Mouse (Mus musculus) midbrain, embryonic 14.5 days (tissue): ENCODE measurements around the gene Lman2. TPM values are rescaled to one million over a fixed set of nuclear protein-coding genes. Genes with fewer than 3 reads are reported as not detected.
A peak's percentile ranks its signal among the peaks of the same experiment; 100 is the strongest.

ENCODE experiments used
- ATAC-seq: fragments of 200-750 bp; cut with Nextera tagmentation; 2 replicates; pipeline ENCODE4 v1.8.0; 2017; ENCODE audit warnings: moderate number of reproducible peaks, moderate library complexity; ENCODE audit not compliant: low FRiP score, low TSS enrichment
- DNase-seq: peaks from one replicate; pipeline ENCODE4 v3.0.0-alpha.2; 2015
- H3K27ac ChIP-seq: fragments of 300-500 bp; sonication (generic); replicated peaks from 2 replicates; pipeline ENCODE4 v1.5.1; 2014; ENCODE audit warnings: mild to moderate bottlenecking, low read depth, low read length, moderate library complexity
- H3K27me3 ChIP-seq: fragments of 300-500 bp; sonication (generic); 2 replicates; pipeline ENCODE4 v1.6.1; 2014; ENCODE audit warnings: low read length, control low read depth, mixed read lengths; ENCODE audit not compliant: control insufficient read depth, insufficient read depth
- H3K36me3 ChIP-seq: fragments of 300-500 bp; sonication (generic); 2 replicates; pipeline ENCODE4 v1.6.1; 2014; ENCODE audit warnings: low read length, control low read depth; ENCODE audit not compliant: control insufficient read depth, insufficient read depth
- H3K4me1 ChIP-seq: fragments of 300-500 bp; sonication (generic); 2 replicates; pipeline ENCODE4 v1.6.1; 2014; ENCODE audit warnings: mild to moderate bottlenecking, antibody characterized with exemption, low read length, control low read depth; ENCODE audit not compliant: control insufficient read depth, insufficient read depth
- H3K4me2 ChIP-seq: fragments of 300-500 bp; sonication (generic); 2 replicates; pipeline ENCODE4 v1.6.1; 2014; ENCODE audit warnings: mild to moderate bottlenecking, low read length, moderate library complexity
- H3K4me3 ChIP-seq: fragments of 300-500 bp; sonication (generic); replicated peaks from 2 replicates; pipeline ENCODE4 v1.5.1; 2014; ENCODE audit warnings: low read depth, low read length
- H3K9ac ChIP-seq: fragments of 300-500 bp; sonication (generic); replicated peaks from 2 replicates; pipeline ENCODE4 v1.6.1; 2014; ENCODE audit warnings: mild to moderate bottlenecking, low read length, moderate library complexity
- H3K9me3 ChIP-seq: fragments of 300-500 bp; sonication (generic); 2 replicates; pipeline ENCODE4 v1.6.1; 2016; ENCODE audit warnings: low read length, control low read depth, mixed read lengths; ENCODE audit not compliant: control insufficient read depth
- WGBS: fragments of 180-500 bp; shearing (Covaris S2); extraction: QIAGEN DNeasy Blood & Tissue Kit; methylation state at CpG from one replicate; pipeline ENCODE4 v1.1.7; 2014; 5-methylcytosine and 5-hydroxymethylcytosine counted together
- polyA plus RNA-seq: library from polyadenylated mRNA; unstranded; fragments of >200 nt; fragmentation: Nextera tagmentation; extraction: Ambion mirVana; gene quantifications from 2 replicates; pipeline ENCODE4 v1.2.1, GENCODE M21; 2014

Gene Lman2
- polyA plus RNA-seq, 1 experiment from 2014 or later, result 51.8 TPM

- no peak overlapping the region for H3K4me2 ChIP-seq
- no peaks in the 10 kb centered on the region for H3K27me3 ChIP-seq
- H3K9me3 ChIP-seq, result no peaks in the 10 kb centered on the region
- peaks cover 33% of the 10 kb centered on the region for H3K4me1 ChIP-seq
- DNase-seq (no peak), ATAC-seq (no peak)
- no peak overlapping the region for H3K4me3 ChIP-seq
- no peak overlapping the region for H3K9ac ChIP-seq
- no peak overlapping the region for H3K27ac ChIP-seq
- WGBS, result 78% methylated on average over 11 of the region's 11 CpGs
- H3K36me3 ChIP-seq, result peaks cover 31% of the 10 kb centered on the region
Observed at GRCm38 (mm10) chr13:55325596-55325995, 37.0 kb downstream of the Lman2 start.

- H3K4me1 ChIP-seq, result peaks cover 21% of the 10 kb centered on the region
- 2% methylated on average over 31 of the region's 31 CpGs for WGBS
- ATAC-seq (no peak), DNase-seq (peak; percentile 80)
- H3K4me2 ChIP-seq, result peak overlapping the region; percentile 95
- peak overlapping the region; percentile 75 for H3K27ac ChIP-seq
- H3K4me3 ChIP-seq, result peak overlapping the region; percentile 93
- H3K27me3 ChIP-seq, result no peaks in the 10 kb centered on the region
- peak overlapping the region; percentile 93 for H3K9ac ChIP-seq
- no peaks in the 10 kb centered on the region for H3K9me3 ChIP-seq
- H3K36me3 ChIP-seq, result peaks cover 63% of the 10 kb centered on the region
Observed at GRCm38 (mm10) chr13:55322130-55322825, 40.3 kb downstream of the Lman2 start.

GRCm38 (mm10) chr13:55321434-55322129 lies 41.0 kb downstream of the Lman2 start, which contains the start of gene Rab24:
Gene Rab24, minus strand, starts transcription at chr13:55321946.
- Histone ChIP-seq H3K4me1 (peaks cover 21% of the 10 kb centered on the region), H3K36me3 (peaks cover 67% of the 10 kb centered on the region), H3K4me3 (peak within 1 kb of the TSS; percentile 93), H3K27ac (peak within 1 kb of the TSS; percentile 75), H3K9ac (peak within 1 kb of the TSS; percentile 93), H3K9me3 (no peaks in the 10 kb centered on the region), H3K4me2 (peak within 1 kb of the TSS; percentile 95), H3K27me3 (no peaks in the 10 kb centered on the region)
- under 1% methylated on average over 73 of the region's 73 CpGs for WGBS
- ATAC-seq, result peak; percentile 90
- peak; percentile 97 for DNase-seq

GRCm38 (mm10) chr13:55319931-55320533 lies 42.6 kb downstream of the Lman2 start, which contains the start of gene Prelid1:
Gene Prelid1, plus strand, starts transcription at chr13:55320500.
- no peaks in the 10 kb centered on the region for H3K27me3 ChIP-seq
- peak within 1 kb of the TSS; percentile 95 for H3K4me2 ChIP-seq
- H3K9me3 ChIP-seq, result no peaks in the 10 kb centered on the region
- ATAC-seq (no peak), DNase-seq (no peak)
- H3K9ac ChIP-seq, result peak within 1 kb of the TSS; percentile 93
- H3K36me3 ChIP-seq, result peaks cover 67% of the 10 kb centered on the region
- peak within 1 kb of the TSS; percentile 75; the same call in 1 of the 2 replicates for H3K27ac ChIP-seq
- 96% methylated on average over 4 of the region's 4 CpGs for WGBS
- peak within 1 kb of the TSS; percentile 93 for H3K4me3 ChIP-seq
- peaks cover 21% of the 10 kb centered on the region for H3K4me1 ChIP-seq

GRCm38 (mm10) chr13:55318351-55318750 lies 44.2 kb downstream of the Lman2 start:
- H3K27me3 ChIP-seq, result no peaks in the 10 kb centered on the region
- ATAC-seq (no peak), DNase-seq (no peak)
- 85% methylated on average over 3 of the region's 3 CpGs for whole genome bisulfite sequencing
- no peak overlapping the region for H3K4me2 ChIP-seq
- peaks cover 70% of the 10 kb centered on the region for H3K36me3 ChIP-seq
- no peak overlapping the region for H3K4me3 ChIP-seq
- H3K4me1 ChIP-seq, result peaks cover 18% of the 10 kb centered on the region
- no peak overlapping the region for H3K9ac ChIP-seq
- no peak overlapping the region for H3K27ac ChIP-seq
- no peaks in the 10 kb centered on the region for H3K9me3 ChIP-seq

GRCm38 (mm10) chr13:55314891-55315412 lies 47.6 kb downstream of the Lman2 start:
- Histone ChIP-seq H3K9me3 (no peaks in the 10 kb centered on the region), H3K36me3 (peaks cover 95% of the 10 kb centered on the region), H3K4me3 (no peak overlapping the region), H3K9ac (no peak overlapping the region), H3K27me3 (no peaks in the 10 kb centered on the region), H3K27ac (no peak overlapping the region), H3K4me2 (no peak overlapping the region), H3K4me1 (no peaks in the 10 kb centered on the region)
- 92% methylated on average over 2 of the region's 2 CpGs for WGBS
- DNase-seq, result no peak
- no peak for ATAC-seq

GRCm38 (mm10) chr13:55313051-55313450 lies 49.5 kb downstream of the Lman2 start:
- H3K4me2 ChIP-seq, result no peak overlapping the region
- no peak overlapping the region for H3K9ac ChIP-seq
- peaks cover 90% of the 10 kb centered on the region for H3K36me3 ChIP-seq
- no peaks in the 10 kb centered on the region for H3K4me1 ChIP-seq
- no peaks in the 10 kb centered on the region for H3K27me3 ChIP-seq
- ATAC-seq (no peak), DNase-seq (no peak)
- H3K27ac ChIP-seq, result no peak overlapping the region
- H3K9me3 ChIP-seq, result no peaks in the 10 kb centered on the region
- WGBS, result 92% methylated on average over 9 of the region's 9 CpGs
- no peak overlapping the region for H3K4me3 ChIP-seq

GRCm38 (mm10) chr13:55312028-55312630 lies 50.5 kb downstream of the Lman2 start:
- Histone ChIP-seq H3K4me3 (no peak overlapping the region), H3K9me3 (no peaks in the 10 kb centered on the region)

More at GRCm38 (mm10) chr13:55312028-55312630, 50.5 kb downstream of the Lman2 start:
- Histone ChIP-seq H3K27ac (no peak overlapping the region), H3K4me1 (no peaks in the 10 kb centered on the region), H3K9ac (no peak overlapping the region), H3K27me3 (no peaks in the 10 kb centered on the region), H3K36me3 (peaks cover 90% of the 10 kb centered on the region), H3K4me2 (no peak overlapping the region)
- 93% methylated on average over 8 of the region's 8 CpGs for WGBS
- ATAC-seq (no peak), DNase-seq (no peak)
